Mouse (Mus musculus) frontal cortex, postnatal 14 days (tissue): Measurements from ENCODE around the gene N4bp1.

Experiments
- DNase-seq, 2 experiments: peaks; one replicate each; pipeline ENCODE4 v3.0.0; 2022; ENCODE audit warnings: low spot score in 2 of 2

N4bp1 gene

DNA sequence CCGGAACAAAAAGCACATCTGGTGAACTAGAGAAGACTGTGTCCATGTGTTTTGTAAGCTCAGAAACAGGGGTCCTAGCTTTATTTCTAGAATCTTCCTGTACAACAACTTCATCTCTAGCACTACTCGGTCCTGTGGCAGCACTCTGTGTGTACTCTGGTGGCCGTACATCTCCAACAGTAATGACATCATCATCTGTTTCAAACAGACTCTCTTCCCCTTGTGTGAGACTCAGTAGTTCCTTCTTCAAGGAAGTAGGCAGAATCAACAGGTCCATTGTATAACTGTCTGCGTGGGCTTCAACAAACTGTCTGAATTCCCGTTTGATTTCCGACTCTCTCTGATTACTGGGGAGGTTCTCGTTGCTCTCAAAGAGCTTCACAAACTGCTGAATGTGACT is 23.5 kb downstream of the N4bp1 start:
- no peak for DNase-seq

DNA sequence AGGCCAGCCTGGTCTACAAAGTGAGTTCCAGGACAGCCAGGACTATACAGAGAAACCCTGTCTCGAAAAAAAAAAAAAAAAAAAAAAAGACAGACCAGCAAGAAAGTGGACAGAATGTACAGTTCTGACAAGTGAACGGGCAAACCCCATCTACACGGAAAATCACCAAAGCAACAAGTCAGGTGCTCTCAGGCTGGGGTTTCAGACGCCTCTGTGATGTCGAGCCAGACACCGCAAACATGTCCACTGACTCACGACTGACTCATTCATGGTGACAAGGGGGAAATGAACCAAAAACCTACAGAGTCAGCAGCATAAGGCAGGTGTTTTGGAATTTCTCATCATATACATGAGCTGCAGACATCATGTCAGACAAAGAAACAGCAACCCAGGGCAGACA is 28.8 kb downstream of the N4bp1 start:
- DNase-seq, result no peak

DNA sequence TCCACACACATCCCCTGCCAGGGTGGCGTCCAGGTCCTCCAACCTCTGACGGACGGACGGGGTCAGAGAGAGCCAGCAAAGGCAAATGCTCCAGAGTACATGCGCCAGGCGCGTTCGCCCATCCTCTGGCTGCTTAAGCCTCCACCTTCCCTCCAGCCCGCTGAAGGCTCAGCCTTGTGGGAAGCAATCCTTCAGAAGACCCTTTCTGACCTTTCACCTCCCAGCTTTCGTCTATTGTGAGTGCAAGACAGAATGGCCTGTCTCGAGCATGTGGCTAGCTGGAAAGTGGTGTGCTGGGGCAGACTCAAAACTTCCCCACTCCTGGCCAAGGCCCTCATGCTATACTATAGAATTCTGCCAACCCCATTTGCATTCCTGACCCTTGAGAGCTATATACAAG is 30.4 kb downstream of the N4bp1 start:
- no peak for DNase-seq

DNA sequence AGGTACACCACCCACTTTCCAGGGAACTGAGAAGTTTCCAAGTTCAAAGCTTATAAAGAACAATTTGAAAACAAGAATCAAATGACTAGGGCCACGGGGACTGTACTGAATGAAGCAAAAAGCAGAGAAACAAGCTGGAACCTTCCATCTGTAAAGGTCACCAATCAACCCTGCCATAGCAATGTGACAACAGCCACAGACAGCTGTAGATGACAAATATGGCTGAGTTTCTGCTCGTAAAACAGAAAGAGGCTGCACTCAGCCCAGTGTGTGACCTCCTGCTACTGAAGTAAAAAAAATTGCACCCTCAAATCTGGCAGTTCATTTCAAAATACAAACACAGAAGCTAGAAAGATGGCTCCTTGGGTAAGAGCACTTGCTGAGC is 31.1 kb downstream of the N4bp1 start:
- no peak for DNase-seq

DNA sequence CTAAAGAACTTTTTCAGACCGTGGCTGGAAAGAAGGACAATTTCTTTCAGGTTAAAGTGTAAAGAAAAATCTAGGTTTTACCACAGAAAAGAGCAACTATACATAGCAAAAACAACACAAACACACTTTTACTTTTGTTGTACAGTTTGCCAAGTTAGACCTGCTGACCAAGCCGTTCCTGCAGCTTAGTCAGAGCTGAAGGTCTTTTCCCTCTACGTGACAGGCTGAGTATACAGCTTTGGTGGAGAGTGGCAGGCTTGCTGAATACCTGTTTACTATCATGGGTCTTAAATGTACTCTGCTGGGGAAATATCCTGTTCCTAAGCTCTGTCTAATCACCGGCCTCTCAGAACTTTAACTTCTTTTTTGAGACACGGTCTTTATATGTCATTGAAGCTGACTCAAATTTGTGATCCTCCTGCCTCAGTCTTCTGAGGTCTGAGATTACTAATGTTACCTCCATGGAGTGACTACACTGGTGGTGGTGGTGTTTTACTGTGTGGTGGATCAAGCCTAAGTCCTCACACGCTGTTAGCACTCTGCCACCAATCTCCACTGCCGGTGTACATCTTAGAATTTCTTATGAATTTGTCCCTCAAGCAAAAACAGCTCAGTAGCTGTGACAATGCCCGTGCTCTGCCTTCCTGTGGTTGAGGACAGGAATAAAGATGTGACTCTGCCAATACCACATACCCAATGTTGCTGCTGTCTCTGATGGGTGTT is 31.6 kb downstream of the N4bp1 start:
- no peak for DNase-seq

DNA sequence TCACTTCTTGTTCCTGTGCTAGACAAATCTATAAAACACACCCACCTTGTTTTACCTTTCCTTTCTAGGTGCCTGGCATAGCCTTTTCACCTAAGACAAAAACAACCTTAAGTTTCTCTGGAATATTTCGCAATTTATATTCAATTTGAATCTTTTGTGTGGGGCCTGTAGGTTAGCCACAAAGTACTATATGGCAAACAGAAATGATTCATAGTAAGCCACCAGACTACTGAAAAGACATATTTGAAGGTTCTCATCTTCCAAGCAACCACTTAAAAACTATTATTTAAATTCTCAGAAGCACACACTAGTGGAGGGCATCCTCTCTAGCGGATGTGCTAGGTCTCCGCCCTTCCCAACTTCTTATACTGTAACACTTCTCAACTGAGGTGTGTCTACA is 32.6 kb downstream of the N4bp1 start:
- no peak for DNase-seq

DNA sequence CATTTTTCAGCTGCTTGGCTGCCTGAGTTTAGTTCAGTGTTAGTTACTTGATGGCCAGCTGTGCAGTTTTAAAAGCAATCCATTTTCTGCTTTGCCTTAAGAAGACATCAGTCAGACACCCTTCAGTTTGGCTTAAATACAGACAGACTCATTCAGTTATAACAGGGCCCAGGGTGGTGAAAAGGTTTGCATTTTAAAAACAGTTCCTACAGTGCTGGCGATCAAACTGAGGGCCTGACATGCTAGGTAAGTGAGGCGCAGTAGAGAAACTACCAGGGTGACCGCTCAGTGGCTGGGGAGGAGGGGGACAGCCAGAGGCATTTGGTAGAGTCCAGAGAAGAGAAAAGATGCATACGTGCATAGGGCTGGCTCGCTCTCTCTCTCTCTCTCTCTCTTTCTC is 36.2 kb downstream of the N4bp1 start:
- no peak for DNase-seq

DNA sequence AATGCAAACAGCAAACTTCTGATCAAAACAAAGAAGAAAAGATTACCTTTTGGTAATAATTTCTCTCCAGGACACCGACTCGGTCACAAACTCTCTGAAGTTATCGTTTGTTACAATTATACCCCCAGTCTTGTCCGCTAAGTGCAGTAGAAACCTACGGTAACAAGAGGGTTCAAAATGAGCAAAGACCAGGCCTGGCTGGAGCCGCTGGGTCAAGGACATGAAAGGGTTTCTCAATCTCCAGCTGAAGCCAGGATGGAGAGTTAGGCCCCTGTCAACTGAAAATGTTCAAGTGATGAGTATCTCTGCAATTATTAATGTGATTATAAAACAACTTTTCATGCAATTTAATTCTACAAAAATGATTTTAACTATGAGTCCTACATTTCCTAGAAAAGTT is 36.7 kb downstream of the N4bp1 start:
- DNase-seq, result no peak

DNA sequence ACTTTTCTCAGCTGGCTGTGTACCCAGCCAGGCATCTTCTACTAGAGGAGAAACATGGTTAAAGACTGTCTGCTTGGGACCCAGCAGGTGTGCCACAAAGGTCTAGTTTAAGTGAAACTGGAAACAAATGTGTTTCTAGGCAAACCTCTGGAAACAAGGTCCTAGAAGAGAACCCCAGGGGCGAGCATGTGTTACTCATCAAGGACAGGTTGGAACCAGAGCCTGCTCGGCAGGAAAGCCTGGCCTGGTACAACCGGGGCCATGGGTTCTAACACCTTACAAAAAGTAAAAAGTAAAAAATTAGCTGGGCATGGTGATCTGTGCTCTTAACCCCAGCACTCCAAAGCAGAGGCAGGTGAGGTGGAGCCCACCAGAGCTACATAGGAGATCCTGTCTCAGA is 38.0 kb downstream of the N4bp1 start:
- DNase-seq, result no peak

DNA sequence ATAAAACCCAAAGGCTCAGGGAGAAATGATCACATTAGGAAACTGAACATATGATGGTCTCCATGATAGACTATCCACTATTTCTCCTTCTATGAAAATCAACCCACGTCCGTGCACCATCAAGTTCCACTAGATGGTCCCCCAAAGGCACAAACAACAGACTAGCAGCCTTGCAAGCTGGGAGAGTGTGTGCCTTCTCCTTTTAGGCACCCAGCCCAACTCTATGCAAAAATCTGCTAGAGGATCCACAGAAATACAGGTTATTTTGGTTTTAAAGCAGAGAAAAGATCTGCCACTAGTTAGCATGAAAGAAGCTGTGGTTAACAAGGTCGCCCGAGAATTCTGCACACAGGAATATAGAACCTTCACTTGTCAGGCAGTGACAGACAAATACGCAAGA is 39.2 kb downstream of the N4bp1 start:
- DNase-seq, result no peak

DNA sequence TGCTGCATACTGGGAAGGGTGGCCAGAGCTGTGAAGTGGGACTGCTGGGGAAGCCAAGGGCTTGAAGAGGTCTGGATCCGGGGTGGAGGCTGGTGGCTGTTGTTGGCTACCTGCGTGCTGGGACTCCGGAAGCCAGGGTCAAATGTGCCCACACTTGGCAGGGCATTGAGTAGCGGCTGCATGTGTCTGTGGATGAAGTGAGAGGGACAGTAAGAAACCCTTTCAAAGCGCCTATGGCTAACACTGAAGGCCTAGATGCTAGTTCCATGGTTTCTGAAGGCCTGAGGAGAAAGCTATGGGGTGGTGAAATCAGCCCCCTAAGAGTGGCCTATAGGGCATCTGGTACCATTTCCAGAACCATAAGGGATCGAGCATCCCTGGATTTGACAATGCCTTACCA is 40.2 kb downstream of the N4bp1 start:
- DNase-seq, result no peak

DNA sequence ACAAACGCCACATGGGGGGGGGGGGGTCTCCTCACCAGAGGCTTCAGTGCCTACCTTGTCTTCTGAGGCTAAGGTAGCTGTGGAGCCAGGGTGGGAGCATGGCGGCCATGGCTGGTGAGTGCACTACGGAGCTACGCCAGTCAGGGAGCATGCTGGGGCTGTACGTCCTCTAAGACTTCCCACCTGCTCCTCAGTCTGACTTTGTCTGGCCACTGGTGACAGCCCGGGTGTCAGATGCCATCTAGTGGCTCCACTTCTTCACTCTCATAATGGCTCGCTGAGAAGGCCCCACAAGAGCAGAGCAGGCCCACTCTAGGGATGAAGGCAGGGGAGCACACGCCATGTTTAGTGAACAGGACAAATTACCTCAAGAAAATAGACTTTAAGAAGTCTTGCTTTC is 41.2 kb downstream of the N4bp1 start:
- no peak for DNase-seq

DNA sequence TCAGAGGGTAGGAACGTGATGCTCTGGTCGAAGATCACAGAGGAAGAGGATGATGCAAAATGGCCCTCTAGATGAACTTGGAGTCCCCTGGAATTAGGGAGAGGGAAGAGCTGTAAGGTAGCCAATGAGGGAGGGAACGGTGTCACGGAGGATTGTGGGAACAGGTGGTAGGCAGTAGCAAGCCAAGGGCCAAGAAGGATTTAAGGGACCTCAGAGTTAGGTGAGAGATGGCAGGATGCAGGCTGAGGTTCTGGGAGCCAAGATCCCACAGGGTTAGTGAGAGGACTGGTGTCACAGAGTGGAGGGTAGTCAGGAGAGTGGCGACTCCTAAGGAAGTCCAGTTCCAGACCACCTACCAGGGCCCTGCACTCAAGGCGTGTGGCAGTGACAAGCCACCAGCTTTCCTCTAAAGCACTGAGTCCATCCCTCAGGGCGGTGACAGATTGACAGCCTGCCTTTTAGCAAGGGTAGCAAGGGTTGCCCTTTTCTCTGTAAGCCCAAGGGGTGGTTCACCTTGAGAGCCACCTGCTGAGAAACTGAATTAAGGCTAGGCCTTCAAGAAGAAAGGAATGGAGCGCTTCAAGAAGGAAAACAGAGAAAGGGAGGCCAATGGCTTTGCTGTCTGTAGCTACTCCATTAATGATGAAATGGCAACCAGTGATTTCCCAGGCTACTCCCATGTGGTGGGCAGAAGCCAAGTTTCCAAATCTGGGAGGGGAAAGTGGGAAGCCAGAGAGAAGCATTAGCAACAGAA is 43.3 kb downstream of the N4bp1 start:
- no peak for DNase-seq

DNA sequence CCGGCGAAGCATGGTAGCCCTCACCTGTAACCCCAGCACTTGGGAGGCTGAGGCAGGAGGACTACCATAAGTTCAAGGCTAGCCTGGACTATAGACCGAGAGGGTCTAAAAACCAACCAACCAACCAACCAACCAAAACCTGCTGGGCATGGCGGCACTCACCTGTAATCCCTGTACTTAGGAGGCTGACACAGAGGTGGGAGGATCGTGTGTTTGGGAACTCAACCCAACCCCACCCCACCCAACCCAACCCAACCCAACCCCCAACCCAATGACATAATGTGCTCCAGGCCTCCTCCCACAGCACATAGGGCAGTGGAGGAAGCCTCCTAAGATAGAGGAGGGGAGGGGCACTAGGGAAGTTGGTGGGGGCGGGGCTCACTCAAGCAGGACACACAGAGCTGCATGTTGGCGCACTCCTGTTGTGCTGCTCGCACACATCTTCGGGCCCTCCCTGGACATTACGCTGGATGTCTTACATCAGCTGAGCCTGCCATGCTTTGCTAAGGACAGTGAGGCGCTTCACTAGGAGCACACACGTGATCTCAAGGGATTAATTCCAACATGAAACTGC is 44.9 kb downstream of the N4bp1 start:
- DNase-seq, result no peak

DNA sequence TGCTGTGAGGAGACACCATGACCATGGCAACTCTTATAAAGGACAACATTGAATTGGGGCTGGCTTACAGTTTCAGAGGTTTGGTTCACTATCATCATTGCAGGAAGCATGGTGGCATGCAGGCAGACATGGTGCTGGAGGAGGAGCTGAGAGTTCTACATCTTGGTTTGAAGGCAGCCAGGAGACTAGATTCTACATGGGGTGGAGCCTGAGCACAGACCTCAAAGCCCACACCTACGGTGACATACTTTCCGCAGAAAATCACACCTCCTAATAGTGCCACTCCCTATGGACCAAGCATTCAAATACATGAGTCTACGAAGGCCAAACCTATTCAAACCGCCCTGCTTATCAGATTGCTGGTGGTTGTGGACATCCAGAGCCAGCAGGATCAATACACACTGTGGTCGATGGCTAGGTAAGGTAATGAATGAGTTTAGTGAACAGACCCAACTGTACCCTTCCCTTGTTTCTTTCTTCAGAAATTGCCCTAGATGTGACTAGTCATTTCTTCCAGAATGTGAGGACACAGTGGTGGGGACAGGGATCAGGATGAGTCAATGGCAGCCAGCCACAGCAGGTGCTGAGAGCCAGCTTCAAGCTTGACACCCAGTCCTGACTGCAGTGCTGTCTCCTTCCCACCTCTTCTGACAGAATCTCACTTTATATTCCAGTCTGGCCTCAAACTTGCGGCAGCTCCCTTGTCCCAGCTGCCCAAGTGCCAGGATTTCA is 46.2 kb downstream of the N4bp1 start:
- no peak for DNase-seq

DNA sequence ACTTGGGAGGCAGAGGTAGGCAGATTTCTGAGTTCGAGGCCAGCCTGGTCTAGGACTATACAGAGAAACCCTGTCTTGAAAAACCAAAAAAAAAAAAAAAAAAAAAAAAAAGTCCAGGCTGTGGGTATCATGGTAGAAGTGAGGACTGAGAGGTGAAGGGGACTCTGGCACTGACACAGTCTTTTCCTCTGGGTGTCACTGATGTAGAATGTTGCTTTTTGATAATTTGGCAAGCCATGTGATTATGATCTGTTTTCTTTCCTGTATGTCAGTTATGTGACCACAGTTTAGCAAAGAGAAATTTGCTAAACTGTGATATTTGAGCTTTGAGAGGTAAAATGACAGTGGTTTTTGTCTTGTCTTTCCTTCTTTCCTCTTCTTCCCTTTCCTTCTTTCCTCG is 47.8 kb downstream of the N4bp1 start:
- no peak for DNase-seq

DNA sequence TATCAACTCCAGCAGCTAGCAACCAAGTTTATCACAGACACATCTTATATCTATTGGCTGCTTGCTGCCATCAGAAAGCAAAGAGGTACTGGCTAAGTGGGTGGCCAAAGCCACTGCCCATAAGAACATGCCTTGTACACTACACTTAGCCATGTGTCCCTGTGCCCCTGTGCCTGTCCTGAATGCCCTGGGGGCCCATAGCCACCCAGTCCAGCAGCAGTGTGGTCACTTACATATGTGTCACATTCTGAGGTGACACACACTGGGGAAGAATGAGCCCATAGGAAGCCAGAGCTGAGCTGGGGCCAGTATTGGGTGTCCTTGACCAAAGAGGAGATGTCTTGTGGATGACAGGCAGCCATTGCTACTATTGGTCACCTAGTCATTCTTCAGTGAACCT is 49.2 kb downstream of the N4bp1 start:
- no peak for DNase-seq

DNA sequence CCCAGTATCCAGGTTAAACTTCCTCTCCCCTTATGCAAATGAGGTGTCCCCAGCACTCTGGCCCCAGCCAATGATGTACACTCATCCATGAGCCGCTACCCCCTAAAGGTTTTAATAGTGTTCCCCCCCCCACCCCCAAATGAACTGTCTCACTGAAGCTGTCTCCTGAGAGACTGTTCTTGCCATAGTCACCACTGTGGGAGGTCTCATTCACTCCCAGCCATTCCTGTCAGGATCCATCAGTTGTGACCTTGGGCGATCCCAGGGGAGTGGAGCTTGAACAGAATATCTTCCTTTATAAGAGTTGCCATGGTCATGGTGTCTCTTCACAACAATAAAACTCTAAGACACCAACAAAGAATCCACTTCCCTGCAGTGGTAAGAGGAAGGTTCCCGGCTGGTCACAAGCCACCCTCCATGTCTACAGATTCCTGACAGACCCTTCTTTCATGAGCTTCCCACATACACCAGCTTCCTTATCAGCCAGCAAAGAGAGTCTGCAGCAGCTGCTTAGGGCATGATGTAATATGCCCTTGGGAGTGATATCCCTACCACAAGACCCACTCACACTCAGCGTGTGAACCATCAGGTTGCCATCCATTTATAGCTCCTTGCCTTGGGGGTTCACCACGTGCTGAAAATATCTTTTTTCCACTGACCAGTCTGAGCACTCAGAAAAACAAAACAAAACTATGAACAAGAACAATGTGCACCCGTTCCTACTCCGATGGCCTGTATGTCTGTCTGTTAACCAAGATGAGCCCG is 50.4 kb downstream of the N4bp1 start:
- no peak for DNase-seq

DNA sequence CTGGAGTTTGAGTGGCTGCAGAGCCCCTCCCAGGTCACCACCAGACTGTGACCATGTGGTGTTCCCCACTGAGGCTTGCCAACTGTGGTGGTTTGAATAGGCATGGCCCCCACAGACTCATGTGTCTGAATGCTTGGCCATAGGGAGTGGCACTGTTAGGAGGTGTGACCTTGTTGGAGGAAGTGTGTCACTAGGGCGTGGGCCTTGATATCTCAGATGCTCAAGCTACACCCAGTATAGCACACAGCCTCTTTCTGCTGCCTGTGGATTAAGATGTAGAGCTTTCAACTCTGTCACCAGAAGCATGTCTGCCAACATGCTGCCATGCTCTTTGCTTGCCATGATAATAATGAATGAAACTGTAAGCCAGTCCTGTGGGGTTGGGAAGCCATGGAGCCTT is 51.1 kb downstream of the N4bp1 start:
- no peak for DNase-seq

DNA sequence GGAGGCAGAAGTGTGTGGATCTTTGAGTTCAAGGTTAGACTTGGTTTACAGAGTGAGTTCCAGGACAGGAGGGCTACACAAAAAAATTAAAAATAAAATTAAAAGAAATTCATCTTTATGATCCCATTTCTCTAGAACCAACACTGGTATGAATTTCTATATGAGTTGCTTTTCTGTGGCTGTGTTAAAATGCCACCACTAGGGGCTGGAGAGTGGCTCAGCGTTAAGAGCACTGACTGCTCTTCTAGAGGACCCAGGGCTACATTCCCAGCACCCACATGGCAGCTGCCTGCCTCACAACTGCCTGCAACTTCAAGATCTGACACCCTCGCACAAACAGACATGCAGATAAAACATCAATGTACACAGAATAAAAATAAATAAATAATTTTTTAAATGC is 56.1 kb downstream of the N4bp1 start:
- no peak for DNase-seq

DNA sequence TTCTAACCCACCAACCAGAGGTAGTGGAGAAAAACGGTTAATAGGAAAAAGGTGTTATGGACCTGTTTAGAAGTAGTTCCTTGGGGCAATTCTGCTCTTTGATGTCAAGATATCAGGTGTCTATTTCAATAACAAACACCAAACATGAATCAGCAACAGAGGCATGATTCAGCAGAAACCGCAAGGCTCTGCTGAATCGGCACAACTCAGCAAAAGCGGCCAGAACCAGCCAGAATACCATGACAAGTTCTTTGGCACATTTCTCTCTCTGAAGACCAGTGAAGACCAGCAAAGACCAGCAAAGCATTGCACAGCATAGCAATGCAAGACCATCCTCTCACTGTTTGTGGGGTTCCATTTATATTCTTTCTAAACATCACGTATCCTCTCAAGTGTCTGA is 57.9 kb downstream of the N4bp1 start:
- DNase-seq, result no peak

DNA sequence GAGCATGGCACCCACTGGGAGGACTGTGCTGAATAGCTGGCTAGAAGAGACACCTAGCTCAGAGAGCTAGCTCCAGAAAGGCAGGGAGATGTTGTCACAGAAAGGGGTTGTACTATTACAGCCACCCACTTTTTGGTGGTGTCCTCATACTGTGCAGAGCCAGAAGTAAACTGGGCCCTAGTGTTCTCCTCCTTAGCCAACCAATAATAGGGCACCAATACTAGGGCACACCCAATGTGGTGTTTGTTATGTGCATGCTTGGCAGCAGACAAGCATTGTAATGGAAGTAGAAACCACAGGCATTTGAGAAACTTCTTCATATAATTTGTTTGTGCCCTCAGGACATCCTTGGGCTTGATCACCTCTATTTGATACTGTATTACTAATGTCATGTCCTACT is 58.5 kb downstream of the N4bp1 start:
- DNase-seq, result no peak
